Mouse (Mus musculus): Measurements from ENCODE around the gene Ccdc85a. TPM values are rescaled to one million over a fixed set of nuclear protein-coding genes. Genes with fewer than 3 reads are reported as not detected.
"Not testable (repeated sequence)": the region's sequence is repeated elsewhere in the genome, so short reads cannot be mapped to it uniquely, and the experiment has no call there.

Gene Ccdc85a
- polyA plus RNA-seq, 1 experiment from 2014 or later, result 3.4 TPM

- Histone ChIP-seq H3K27ac (ENCODE audit: low read length) (no peak overlapping the region), H3K36me3 (ENCODE audit: insufficient read depth, low read length) (no peaks in the 10 kb centered on the region), H3K9ac (replicated peaks; ENCODE audit: low read length) (peak overlapping the region; percentile 62), H3K4me3 (ENCODE audit: low read length) (peak overlapping the region; percentile 44), H3K4me1 (ENCODE audit: insufficient read depth, low read length) (peaks cover 10% of the 10 kb centered on the region), H3K4me2 (replicated peaks; ENCODE audit: low read depth, low read length) (peak overlapping the region; percentile 66), H3K27me3 (ENCODE audit: insufficient read depth, low read length) (no peaks in the 10 kb centered on the region), H3K9me3 (ENCODE audit: low read length) (no peaks in the 10 kb centered on the region)
- ATAC-seq (ENCODE audit: low FRiP score, low TSS enrichment), result peak; percentile 13; the same call in 1 of the 2 replicates
- WGBS, result 57% methylated on average over 2 of the region's 2 CpGs
Measured at GRCm38 (mm10) chr11:28365929-28366244, 218.2 kb downstream of the Ccdc85a start.

GRCm38 (mm10) chr11:28365209-28365928 lies 218.8 kb downstream of the Ccdc85a start:
- H3K4me2 ChIP-seq (replicated peaks; ENCODE audit: low read depth, low read length), result peak overlapping the region; percentile 66
- H3K36me3 ChIP-seq (ENCODE audit: insufficient read depth, low read length), result no peaks in the 10 kb centered on the region
- peak; percentile 96 for ATAC-seq (ENCODE audit: low FRiP score, low TSS enrichment)
- H3K27ac ChIP-seq (ENCODE audit: low read length), result no peak overlapping the region
- peak overlapping the region; percentile 62 for H3K9ac ChIP-seq (replicated peaks; ENCODE audit: low read length)
- no peaks in the 10 kb centered on the region for H3K27me3 ChIP-seq (ENCODE audit: insufficient read depth, low read length)
- 11% methylated on average over 26 of the region's 26 CpGs for WGBS
- peak overlapping the region; percentile 44 for H3K4me3 ChIP-seq (ENCODE audit: low read length)
- peaks cover 10% of the 10 kb centered on the region for H3K4me1 ChIP-seq (ENCODE audit: insufficient read depth, low read length)
- H3K9me3 ChIP-seq (ENCODE audit: low read length), result no peaks in the 10 kb centered on the region

GRCm38 (mm10) chr11:28343465-28343864 lies 240.7 kb downstream of the Ccdc85a start:
- Histone ChIP-seq H3K4me2 (replicated peaks; ENCODE audit: low read depth, low read length) (no peak overlapping the region), H3K4me3 (ENCODE audit: low read length) (no peak overlapping the region), H3K4me1 (ENCODE audit: insufficient read depth, low read length) (no peaks in the 10 kb centered on the region), H3K27ac (ENCODE audit: low read length) (no peak overlapping the region), H3K27me3 (ENCODE audit: insufficient read depth, low read length) (no peaks in the 10 kb centered on the region), H3K9ac (replicated peaks; ENCODE audit: low read length) (no peak overlapping the region), H3K9me3 (ENCODE audit: low read length) (no peaks in the 10 kb centered on the region), H3K36me3 (ENCODE audit: insufficient read depth, low read length) (no peaks in the 10 kb centered on the region)
- 90% methylated on average over 2 of the region's 2 CpGs for WGBS
- no peak for ATAC-seq (ENCODE audit: low FRiP score, low TSS enrichment)

- Histone ChIP-seq H3K4me2 (replicated peaks; ENCODE audit: low read depth, low read length) (no peak overlapping the region), H3K4me3 (ENCODE audit: low read length) (no peak overlapping the region), H3K4me1 (ENCODE audit: insufficient read depth, low read length) (no peaks in the 10 kb centered on the region), H3K27me3 (ENCODE audit: insufficient read depth, low read length) (no peaks in the 10 kb centered on the region), H3K27ac (ENCODE audit: low read length) (no peak overlapping the region), H3K9ac (replicated peaks; ENCODE audit: low read length) (no peak overlapping the region), H3K36me3 (ENCODE audit: insufficient read depth, low read length) (no peaks in the 10 kb centered on the region), H3K9me3 (ENCODE audit: low read length) (no peaks in the 10 kb centered on the region)
- ATAC-seq (ENCODE audit: low FRiP score, low TSS enrichment), result no peak
- WGBS, result 67% methylated on average over 5 of the region's 5 CpGs
Measured at GRCm38 (mm10) chr11:28341887-28342286, 242.2 kb downstream of the Ccdc85a start.

GRCm38 (mm10) chr11:28339224-28340150 lies 244.6 kb downstream of the Ccdc85a start, which contains the start of gene Gm6685:
Gene Gm6685, minus strand, starts transcription at chr11:28339867.
- H3K9me3 ChIP-seq (ENCODE audit: low read length); H3K27ac ChIP-seq (ENCODE audit: low read length); H3K4me2 ChIP-seq (replicated peaks; ENCODE audit: low read depth, low read length); ATAC-seq (ENCODE audit: low FRiP score, low TSS enrichment); H3K36me3 ChIP-seq (ENCODE audit: insufficient read depth, low read length); H3K4me1 ChIP-seq (ENCODE audit: insufficient read depth, low read length); H3K4me3 ChIP-seq (ENCODE audit: low read length); H3K27me3 ChIP-seq (ENCODE audit: insufficient read depth, low read length); H3K9ac ChIP-seq (replicated peaks; ENCODE audit: low read length): not testable (repeated sequence)
- 93% methylated on average over 37 of the region's 45 CpGs for WGBS

Other genes with a start within 250 kb of the Ccdc85a start
- 0.62 TPM in 1 of 2 replicates, not detected in the other for gene Gm6685, start 244.5 kb downstream of the Ccdc85a start, polyA plus RNA-seq (2015; fragmentation: Nextera tagmentation; extraction: Ambion mirVana)